Mouse (Mus musculus) liver, postnatal 0 days (tissue): ENCODE data around the gene Ephb1.

Experiments
- CTCF ChIP-seq: sonication (generic); IDR thresholded peaks from 2 replicates; pipeline ENCODE4 v1.5.1; 2016; ENCODE audit warnings: antibody characterized with exemption, low read depth
- EP300 ChIP-seq: IDR thresholded peaks from 2 replicates; pipeline ENCODE4 v1.6.1; 2016; ENCODE audit warnings: antibody characterized with exemption, low read depth, mild to moderate bottlenecking

- no peak for TF ChIP-seq CTCF
- TF ChIP-seq EP300 = no peak
Observed at GRCm38 (mm10) chr9:102075539-102075938, 279.0 kb downstream of the Ephb1 start.
